Mouse (Mus musculus): ENCODE measurements at regions not wholly inside any gene's neighbourhood (a gene's known extent, or its start where the extent isn't known, plus 50 kb on each side); places are given as distances from the start of the nearest gene placed in this dataset.

- Histone ChIP-seq H3K27me3 (ENCODE audit: control insufficient read depth in 1 of 2, insufficient read depth in 2 of 2, low read length in 2 of 2) (no peaks in the 10 kb centered on the region), H3K4me3 (ENCODE audit: control insufficient read depth in 1 of 2, insufficient read depth in 1 of 2, low read depth in 2 of 2, low read length in 2 of 2) (no peak overlapping the region), H3K79me2 (ENCODE audit: control insufficient read depth, insufficient read depth, low read length, poor library complexity) (no peaks in the 10 kb centered on the region), H3K36me3 (ENCODE audit: control insufficient read depth in 1 of 2, insufficient read depth in 2 of 2, low read length in 2 of 2) (no peaks in the 10 kb centered on the region), H3K4me1 (ENCODE audit: control insufficient read depth in 1 of 2, insufficient read depth in 2 of 2, low read length in 2 of 2) (no peaks in the 10 kb centered on the region), H3K9ac (ENCODE audit: control insufficient read depth, low read depth, low read length, poor library complexity, severe bottlenecking) (no peak overlapping the region), H3K9me3 (replicated peaks; ENCODE audit: insufficient read depth, low read length) (no peaks in the 10 kb centered on the region), H3K27ac (ENCODE audit: control insufficient read depth, low read depth, low read length) (no peak overlapping the region)
- DNase-seq (ENCODE audit: low read depth, low spot score), result no peak
- no peak for TF ChIP-seq NELFE (IDR thresholded peaks at IDR 0.05; ENCODE audit: low read depth, low read length)
Measured at GRCm38 (mm10) chr4:125290761-125291160, 163.1 kb upstream of the Zc3h12a start.

DNA sequence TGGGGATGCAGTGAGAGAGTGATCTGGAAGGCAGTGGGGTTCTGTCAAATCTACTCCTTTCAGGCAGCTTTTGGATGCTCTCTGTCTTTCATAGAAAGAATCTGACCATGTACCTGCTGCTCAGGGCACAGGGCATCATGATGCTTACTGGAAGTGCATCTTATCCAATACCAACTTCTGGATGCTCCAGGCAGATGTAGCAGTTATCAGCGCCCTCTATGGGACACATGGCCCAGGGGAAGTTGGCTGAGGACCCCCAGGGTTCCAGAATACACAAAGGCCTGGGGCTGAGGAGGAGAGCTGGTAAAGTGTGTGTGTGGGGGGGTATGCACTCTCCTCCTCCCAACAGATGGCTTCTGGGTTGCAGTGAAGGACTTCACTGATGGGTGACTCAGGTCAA is 162.1 kb upstream of the Zc3h12a start:
- H3K36me3 ChIP-seq (ENCODE audit: control insufficient read depth in 1 of 2, insufficient read depth in 2 of 2, low read length in 2 of 2), result no peaks in the 10 kb centered on the region
- no peaks in the 10 kb centered on the region for H3K27me3 ChIP-seq (ENCODE audit: control insufficient read depth in 1 of 2, insufficient read depth in 2 of 2, low read length in 2 of 2)
- DNase-seq (ENCODE audit: low read depth, low spot score), result no peak
- H3K9me3 ChIP-seq (replicated peaks; ENCODE audit: insufficient read depth, low read length), result no peaks in the 10 kb centered on the region
- TF ChIP-seq MAZ (IDR thresholded peaks at IDR 0.05; ENCODE audit: low read depth, low read length) (no peak), SIN3A (IDR thresholded peaks at IDR 0.05; ENCODE audit: low read length) (no peak), ZNF384 (IDR thresholded peaks at IDR 0.05; ENCODE audit: low read depth, low read length) (no peak), HCFC1 (IDR thresholded peaks at IDR 0.05; ENCODE audit: low read depth, low read length) (no peak)
- H3K27ac ChIP-seq (ENCODE audit: control insufficient read depth, low read depth, low read length), result no peak overlapping the region
- H3K4me1 ChIP-seq (ENCODE audit: control insufficient read depth in 1 of 2, insufficient read depth in 2 of 2, low read length in 2 of 2), result no peaks in the 10 kb centered on the region
- no peak overlapping the region for H3K9ac ChIP-seq (ENCODE audit: control insufficient read depth, low read depth, low read length, poor library complexity, severe bottlenecking)
- H3K4me3 ChIP-seq (ENCODE audit: control insufficient read depth in 1 of 2, insufficient read depth in 1 of 2, low read depth in 2 of 2, low read length in 2 of 2), result no peak overlapping the region
- no peaks in the 10 kb centered on the region for H3K79me2 ChIP-seq (ENCODE audit: control insufficient read depth, insufficient read depth, low read length, poor library complexity)

- Histone ChIP-seq H3K36me3 (ENCODE audit: control insufficient read depth in 1 of 2, insufficient read depth in 2 of 2, low read length in 2 of 2) (no peaks in the 10 kb centered on the region), H3K79me2 (ENCODE audit: control insufficient read depth, insufficient read depth, low read length, poor library complexity) (no peaks in the 10 kb centered on the region), H3K27ac (ENCODE audit: control insufficient read depth, low read depth, low read length) (no peak overlapping the region), H3K4me1 (ENCODE audit: control insufficient read depth in 1 of 2, insufficient read depth in 2 of 2, low read length in 2 of 2) (no peaks in the 10 kb centered on the region), H3K9ac (ENCODE audit: control insufficient read depth, low read depth, low read length, poor library complexity, severe bottlenecking) (no peak overlapping the region), H3K9me3 (replicated peaks; ENCODE audit: insufficient read depth, low read length) (no peaks in the 10 kb centered on the region), H3K27me3 (ENCODE audit: control insufficient read depth in 1 of 2, insufficient read depth in 2 of 2, low read length in 2 of 2) (no peaks in the 10 kb centered on the region), H3K4me3 (ENCODE audit: control insufficient read depth in 1 of 2, insufficient read depth in 1 of 2, low read depth in 2 of 2, low read length in 2 of 2) (no peak overlapping the region)
- DNase-seq (ENCODE audit: low read depth, low spot score), result no peak
- TF ChIP-seq ZNF384 (IDR thresholded peaks at IDR 0.05; ENCODE audit: low read depth, low read length) (no peak), MXI1 (IDR thresholded peaks at IDR 0.05; ENCODE audit: low read depth, low read length) (no peak), MAZ (IDR thresholded peaks at IDR 0.05; ENCODE audit: low read depth, low read length) (no peak), TBP (IDR thresholded peaks at IDR 0.05; ENCODE audit: low read depth, low read length) (no peak), MEF2A (IDR thresholded peaks at IDR 0.05; ENCODE audit: extremely low read depth, insufficient replicate concordance, low read depth, low read length, poor library complexity, severe bottlenecking) (no peak), POLR2AphosphoS5 (IDR thresholded peaks at IDR 0.05; ENCODE audit: borderline replicate concordance, low read depth, low read length) (no peak)
Measured at GRCm38 (mm10) chr4:125289031-125289449, 161.4 kb upstream of the Zc3h12a start.

DNA sequence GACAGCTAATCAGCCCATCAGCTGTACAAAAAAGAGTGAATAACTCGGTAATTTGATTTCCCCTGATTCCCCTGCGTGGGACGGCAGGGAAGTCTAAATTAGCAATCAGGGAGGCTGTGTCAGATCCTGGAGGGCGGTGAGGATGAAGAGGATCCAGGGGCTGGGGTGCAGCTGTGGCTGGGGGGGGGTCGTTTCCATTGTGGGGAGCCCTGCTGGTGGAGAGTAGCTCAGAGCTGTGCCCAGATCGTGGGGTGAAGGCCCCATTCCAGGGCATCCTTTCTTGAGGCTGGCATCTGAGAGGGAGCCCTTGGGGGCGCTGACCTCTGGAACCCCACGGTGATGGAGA is 155.3 kb upstream of the Zc3h12a start:
- Histone ChIP-seq H3K27me3 (ENCODE audit: control insufficient read depth in 1 of 2, insufficient read depth in 2 of 2, low read length in 2 of 2) (no peaks in the 10 kb centered on the region), H3K79me2 (ENCODE audit: control insufficient read depth, insufficient read depth, low read length, poor library complexity) (no peaks in the 10 kb centered on the region), H3K9ac (ENCODE audit: control insufficient read depth, low read depth, low read length, poor library complexity, severe bottlenecking) (no peak overlapping the region), H3K36me3 (ENCODE audit: control insufficient read depth in 1 of 2, insufficient read depth in 2 of 2, low read length in 2 of 2) (no peaks in the 10 kb centered on the region), H3K27ac (ENCODE audit: control insufficient read depth, low read depth, low read length) (no peak overlapping the region), H3K4me1 (ENCODE audit: control insufficient read depth in 1 of 2, insufficient read depth in 2 of 2, low read length in 2 of 2) (no peaks in the 10 kb centered on the region), H3K4me3 (ENCODE audit: control insufficient read depth in 1 of 2, insufficient read depth in 1 of 2, low read depth in 2 of 2, low read length in 2 of 2) (no peak overlapping the region), H3K9me3 (replicated peaks; ENCODE audit: insufficient read depth, low read length) (no peaks in the 10 kb centered on the region)
- no peak for DNase-seq (ENCODE audit: low read depth, low spot score)
- TF ChIP-seq RAD21 (IDR thresholded peaks at IDR 0.05; ENCODE audit: low read depth, low read length) (no peak), POLR2AphosphoS2 (IDR thresholded peaks at IDR 0.05; ENCODE audit: low read length) (no peak), MYB (IDR thresholded peaks at IDR 0.05; ENCODE audit: low read depth, low read length) (no peak), TBP (IDR thresholded peaks at IDR 0.05; ENCODE audit: low read depth, low read length) (no peak), CTCF (IDR thresholded peaks at IDR 0.05 in 2 of 3, conservative IDR thresholded peaks at IDR 0.05 in 1 of 3; ENCODE audit: control insufficient read depth in 1 of 3, insufficient read depth in 1 of 3, low read depth in 2 of 3, low read length in 3 of 3, poor library complexity in 1 of 3, severe bottlenecking in 1 of 3) (no peak), MAFK (IDR thresholded peaks at IDR 0.05; ENCODE audit: borderline replicate concordance, low read depth, low read length) (no peak), CHD2 (IDR thresholded peaks at IDR 0.05; ENCODE audit: low read length) (no peak), NRF1 (IDR thresholded peaks at IDR 0.05; ENCODE audit: insufficient read depth, low read depth, low read length, poor library complexity, severe bottlenecking) (no peak), GATA1 (IDR thresholded peaks at IDR 0.05; ENCODE audit: low read depth, low read length) (no peak), GABPA (IDR thresholded peaks at IDR 0.05; ENCODE audit: low read depth, low read length) (no peak), E2F4 (IDR thresholded peaks at IDR 0.05; ENCODE audit: borderline replicate concordance, low read depth, low read length) (no peak), HCFC1 (IDR thresholded peaks at IDR 0.05; ENCODE audit: low read depth, low read length) (no peak)
